Mouse (Mus musculus): Measurements from ENCODE around the gene Plppr4. TPM values are rescaled to one million over a fixed set of nuclear protein-coding genes. Genes with fewer than 3 reads are reported as not detected.

Gene Plppr4
- polyA plus RNA-seq, 1 experiment from 2014 or later = 1.1 TPM

Small RNAs within 50 kb of the gene (microRNA-seq; reads per million reads assigned to microRNA genes)
- gene Gm22408 = not detected

Other genes with a start within 250 kb of the Plppr4 start
- 0.27 and 0.28 TPM in 2 replicates for gene Plppr5, start 214.0 kb upstream of the Plppr4 start, polyA plus RNA-seq (2015; fragmentation: Nextera tagmentation; extraction: Ambion mirVana)

Measured in kidney, embryonic 15.5 days (tissue).